Mouse (Mus musculus): ENCODE measurements around the gene Ccr7.

- TF ChIP-seq CTCF (IDR thresholded peaks at IDR 0.05; ENCODE audit: low read depth) (no peak), EP300 (IDR thresholded peaks at IDR 0.05; ENCODE audit: low read depth) (no peak)
Measured at GRCm38 (mm10) chr11:99160228-99160627, 5.4 kb upstream of the Ccr7 start.
